Mouse (Mus musculus): ENCODE measurements around the gene Orc1. TPM values are rescaled to one million over a fixed set of nuclear protein-coding genes. Genes with fewer than 3 reads are reported as not detected.
A peak's percentile ranks its signal among the peaks of the same experiment; 100 is the strongest.

Gene Orc1
- polyA plus RNA-seq (2015; fragmentation: Nextera tagmentation; extraction: Ambion mirVana): 1.9 and 3.2 TPM in 2 replicates

- under 1% methylated on average over 64 of the region's 64 CpGs for WGBS
- H3K4me2 ChIP-seq: peak within 1 kb of the TSS; percentile 86
- H3K9ac ChIP-seq: peak within 1 kb of the TSS; percentile 82
- H3K9me3 ChIP-seq: no peaks in the 10 kb centered on the region
- peak within 1 kb of the TSS; percentile 81 for H3K4me3 ChIP-seq
- peak; percentile 98 for ATAC-seq (ENCODE audit: low FRiP score)
- H3K27me3 ChIP-seq: no peaks in the 10 kb centered on the region
- peaks cover 18% of the 10 kb centered on the region for H3K36me3 ChIP-seq
- peak within 1 kb of the TSS; percentile 82 for H3K27ac ChIP-seq
- H3K4me1 ChIP-seq (replicated peaks): peaks cover 24% of the 10 kb centered on the region
Measured at GRCm38 (mm10) chr4:108578840-108579742, at the start of gene Orc1, which contains the start of gene Prpf38a. TSS of gene Orc1 (plus strand) at chr4:108579423. TSS of gene Prpf38a (minus strand) at chr4:108579336.

GRCm38 (mm10) chr4:108539701-108540100 is 39.5 kb upstream of the Orc1 start:
- Histone ChIP-seq H3K27ac (no peak overlapping the region), H3K4me3 (no peak overlapping the region), H3K9me3 (no peaks in the 10 kb centered on the region), H3K36me3 (peaks cover 15% of the 10 kb centered on the region), H3K4me2 (no peak overlapping the region), H3K9ac (no peak overlapping the region), H3K27me3 (no peaks in the 10 kb centered on the region), H3K4me1 (replicated peaks) (no peaks in the 10 kb centered on the region)
- WGBS: 97% methylated on average over 2 of the region's 2 CpGs
- ATAC-seq (ENCODE audit: low FRiP score): no peak

- Histone ChIP-seq H3K27me3 (no peaks in the 10 kb centered on the region), H3K36me3 (peaks cover 81% of the 10 kb centered on the region), H3K9ac (no peak overlapping the region), H3K9me3 (no peaks in the 10 kb centered on the region), H3K4me1 (replicated peaks) (no peaks in the 10 kb centered on the region), H3K4me2 (no peak overlapping the region), H3K4me3 (no peak overlapping the region), H3K27ac (no peak overlapping the region)
- WGBS: 84% methylated on average over 1 of the region's 1 CpGs
- ATAC-seq (ENCODE audit: low FRiP score): no peak
Measured at GRCm38 (mm10) chr4:108565026-108565425, 14.2 kb upstream of the Orc1 start.

GRCm38 (mm10) chr4:108572644-108573043 is 6.6 kb upstream of the Orc1 start:
- peaks cover 6% of the 10 kb centered on the region for H3K4me1 ChIP-seq (replicated peaks)
- WGBS: 97% methylated on average over 3 of the region's 3 CpGs
- H3K27me3 ChIP-seq: no peaks in the 10 kb centered on the region
- no peak overlapping the region for H3K4me2 ChIP-seq
- H3K27ac ChIP-seq: no peak overlapping the region
- no peak overlapping the region for H3K9ac ChIP-seq
- H3K9me3 ChIP-seq: no peaks in the 10 kb centered on the region
- no peak for ATAC-seq (ENCODE audit: low FRiP score)
- peaks cover 64% of the 10 kb centered on the region for H3K36me3 ChIP-seq
- no peak overlapping the region for H3K4me3 ChIP-seq

- WGBS: under 1% methylated on average over 16 of the region's 16 CpGs
- H3K27ac ChIP-seq: no peak overlapping the region
Measured at GRCm38 (mm10) chr4:108579743-108580411, 654 bp downstream of the Orc1 start.

DNA sequence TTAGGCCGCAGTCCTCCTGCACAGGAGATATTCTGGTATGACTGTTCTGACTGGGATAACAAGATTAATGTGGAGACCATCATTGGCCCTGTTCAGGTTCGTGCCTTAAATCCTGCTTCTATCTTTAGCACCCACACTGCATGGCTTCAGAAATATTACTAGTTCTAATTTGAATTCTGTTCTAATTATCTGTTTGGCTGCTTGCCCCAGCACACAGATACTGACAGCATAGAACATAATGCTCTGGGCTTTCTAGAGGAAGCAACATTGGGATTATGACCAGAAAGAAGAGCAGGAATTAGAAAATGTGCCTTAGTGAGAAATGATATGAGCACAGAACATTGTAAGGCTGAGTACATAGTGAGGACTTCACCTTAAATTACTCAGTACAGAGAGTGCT is 14.2 kb downstream of the Orc1 start:
- no peak overlapping the region for H3K27ac ChIP-seq
- ATAC-seq (ENCODE audit: low FRiP score): no peak
- H3K4me3 ChIP-seq: no peak overlapping the region
- WGBS: 95% methylated on average over 2 of the region's 2 CpGs
- H3K9me3 ChIP-seq: no peaks in the 10 kb centered on the region
- no peak overlapping the region for H3K4me2 ChIP-seq
- no peak overlapping the region for H3K9ac ChIP-seq
- no peaks in the 10 kb centered on the region for H3K27me3 ChIP-seq
- H3K4me1 ChIP-seq (replicated peaks): no peaks in the 10 kb centered on the region
- H3K36me3 ChIP-seq: no peaks in the 10 kb centered on the region

More at GRCm38 (mm10) chr4:108579743-108580411, 654 bp downstream of the Orc1 start:
- peak overlapping the region; percentile 72 for H3K9ac ChIP-seq
- no peaks in the 10 kb centered on the region for H3K9me3 ChIP-seq
- ATAC-seq (ENCODE audit: low FRiP score): no peak; the same call in 1 of the 2 replicates
- H3K4me3 ChIP-seq: peak overlapping the region; percentile 81
- H3K4me2 ChIP-seq: peak overlapping the region; percentile 86
- H3K27me3 ChIP-seq: no peaks in the 10 kb centered on the region
- peaks cover 24% of the 10 kb centered on the region for H3K4me1 ChIP-seq (replicated peaks)
- H3K36me3 ChIP-seq: peaks cover 13% of the 10 kb centered on the region

DNA sequence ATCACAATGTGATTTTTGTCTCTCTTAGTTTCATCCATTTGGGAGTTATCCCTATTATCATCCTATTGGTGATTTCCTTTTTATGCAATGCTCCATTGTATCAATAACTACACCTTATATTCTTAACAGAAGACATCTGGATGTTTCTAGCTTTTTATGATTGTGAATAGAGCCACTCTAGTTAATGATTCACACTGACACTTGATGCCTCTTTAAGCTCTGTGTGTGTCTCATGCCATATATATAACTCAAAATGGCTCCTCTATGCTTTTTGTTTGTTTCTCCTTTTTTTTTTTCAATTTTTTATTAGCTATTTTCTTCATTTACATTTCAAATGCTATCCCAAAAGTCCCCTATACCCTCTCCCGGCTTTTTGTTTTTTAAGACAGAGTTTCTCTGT is 16.6 kb downstream of the Orc1 start:
- H3K9ac ChIP-seq: no peak overlapping the region
- H3K4me2 ChIP-seq: no peak overlapping the region
- 95% methylated on average over 1 of the region's 1 CpGs for WGBS
- H3K4me3 ChIP-seq: no peak overlapping the region
- H3K4me1 ChIP-seq (replicated peaks): no peaks in the 10 kb centered on the region
- no peak overlapping the region for H3K27ac ChIP-seq
- H3K9me3 ChIP-seq: no peaks in the 10 kb centered on the region
- no peaks in the 10 kb centered on the region for H3K27me3 ChIP-seq
- no peaks in the 10 kb centered on the region for H3K36me3 ChIP-seq
- no peak for ATAC-seq (ENCODE audit: low FRiP score)

GRCm38 (mm10) chr4:108598306-108598705 is 19.1 kb downstream of the Orc1 start:
- Histone ChIP-seq H3K27ac (no peak overlapping the region), H3K27me3 (no peaks in the 10 kb centered on the region), H3K4me1 (replicated peaks) (no peaks in the 10 kb centered on the region), H3K4me3 (no peak overlapping the region), H3K36me3 (0 out of 2 replicates have a peak, but pooled peaks cover 1% of the 10 kb centered on the region), H3K4me2 (no peak overlapping the region), H3K9ac (no peak overlapping the region), H3K9me3 (no peaks in the 10 kb centered on the region)
- no peak for ATAC-seq (ENCODE audit: low FRiP score)
- 92% methylated on average over 4 of the region's 4 CpGs for WGBS

GRCm38 (mm10) chr4:108601870-108602269 is 22.6 kb downstream of the Orc1 start:
- WGBS: 98% methylated on average over 7 of the region's 7 CpGs
- Histone ChIP-seq H3K27ac (no peak overlapping the region), H3K4me3 (no peak overlapping the region), H3K4me1 (replicated peaks) (no peaks in the 10 kb centered on the region), H3K9ac (no peak overlapping the region), H3K27me3 (no peaks in the 10 kb centered on the region), H3K36me3 (peaks cover 18% of the 10 kb centered on the region), H3K4me2 (no peak overlapping the region), H3K9me3 (no peaks in the 10 kb centered on the region)
- ATAC-seq (ENCODE audit: low FRiP score): no peak

- Histone ChIP-seq H3K36me3 (peaks cover 16% of the 10 kb centered on the region), H3K9ac (no peak overlapping the region), H3K9me3 (no peaks in the 10 kb centered on the region), H3K4me3 (no peak overlapping the region), H3K27ac (no peak overlapping the region), H3K4me1 (replicated peaks) (no peaks in the 10 kb centered on the region), H3K27me3 (no peaks in the 10 kb centered on the region), H3K4me2 (no peak overlapping the region)
- no peak for ATAC-seq (ENCODE audit: low FRiP score)
- WGBS: 97% methylated on average over 3 of the region's 3 CpGs
Measured at GRCm38 (mm10) chr4:108608651-108609050, 29.4 kb downstream of the Orc1 start.

DNA sequence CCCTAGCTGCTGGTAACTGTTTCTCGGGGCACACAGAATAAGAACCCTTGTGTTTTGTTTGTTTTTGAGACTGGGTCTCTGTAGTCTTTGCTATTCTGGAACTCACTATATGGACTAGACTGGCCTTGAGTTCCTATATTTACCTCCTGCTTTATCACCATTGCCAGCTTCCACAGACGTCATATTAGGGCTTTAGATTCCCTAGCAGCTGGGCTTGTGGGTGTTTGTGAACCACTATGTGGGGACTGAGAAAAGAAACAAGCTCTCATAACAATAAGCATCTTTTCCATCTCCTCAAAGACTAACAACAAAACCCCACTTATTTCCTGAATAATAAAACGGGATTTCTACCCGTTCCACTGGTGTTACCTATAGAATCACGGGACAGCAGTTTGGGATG is 31.7 kb downstream of the Orc1 start:
- Histone ChIP-seq H3K36me3 (peaks cover 3% of the 10 kb centered on the region; the same call in 1 of the 2 replicates), H3K27ac (no peak overlapping the region), H3K4me2 (no peak overlapping the region), H3K9me3 (no peaks in the 10 kb centered on the region), H3K9ac (no peak overlapping the region), H3K4me1 (replicated peaks) (no peaks in the 10 kb centered on the region), H3K27me3 (no peaks in the 10 kb centered on the region), H3K4me3 (no peak overlapping the region)
- no peak for ATAC-seq (ENCODE audit: low FRiP score)
- WGBS: 94% methylated on average over 5 of the region's 5 CpGs

GRCm38 (mm10) chr4:108618586-108618985 is 39.4 kb downstream of the Orc1 start:
- no peaks in the 10 kb centered on the region for H3K27me3 ChIP-seq
- H3K9ac ChIP-seq: peak overlapping the region; percentile 91
- peak overlapping the region; percentile 77 for H3K4me3 ChIP-seq
- H3K4me2 ChIP-seq: peak overlapping the region; percentile 84
- WGBS: 75% methylated on average over 4 of the region's 4 CpGs
- H3K27ac ChIP-seq: peak overlapping the region; percentile 95; the same call in 1 of the 2 replicates
- peaks cover 21% of the 10 kb centered on the region for H3K4me1 ChIP-seq (replicated peaks)
- H3K9me3 ChIP-seq: no peaks in the 10 kb centered on the region
- ATAC-seq (ENCODE audit: low FRiP score): no peak
- 0 out of 2 replicates have a peak, but pooled peaks cover 7% of the 10 kb centered on the region for H3K36me3 ChIP-seq
